Mouse (Mus musculus) heart, postnatal 36 days (tissue): ENCODE measurements around the gene Spin1. TPM values are rescaled to one million over a fixed set of nuclear protein-coding genes. Genes with fewer than 3 reads are reported as not detected.
A peak's percentile ranks its signal among the peaks of the same experiment; 100 is the strongest.
"Not testable (repeated sequence)": the region's sequence is repeated elsewhere in the genome, so short reads cannot be mapped to it uniquely, and the experiment has no call there.

Experiments used
- DNase-seq, 2 experiments: peaks; one replicate each; pipeline ENCODE4 v3.0.0; 2021 to 2022
- intact Hi-C: fragments of 180-260 bp; cut with DNase I; formaldehyde crosslinking; loops from one replicate; pipeline ENCODE4 v1.15.1; 2025
- total RNA-seq, 2 experiments: library from RNA; stranded (reverse); gene quantifications; 2 replicates each; pipeline ENCODE4 v1.2.3; 2021

Gene Spin1
- total RNA-seq, 2 experiments from 2014 or later: 32.6 TPM

DNA sequence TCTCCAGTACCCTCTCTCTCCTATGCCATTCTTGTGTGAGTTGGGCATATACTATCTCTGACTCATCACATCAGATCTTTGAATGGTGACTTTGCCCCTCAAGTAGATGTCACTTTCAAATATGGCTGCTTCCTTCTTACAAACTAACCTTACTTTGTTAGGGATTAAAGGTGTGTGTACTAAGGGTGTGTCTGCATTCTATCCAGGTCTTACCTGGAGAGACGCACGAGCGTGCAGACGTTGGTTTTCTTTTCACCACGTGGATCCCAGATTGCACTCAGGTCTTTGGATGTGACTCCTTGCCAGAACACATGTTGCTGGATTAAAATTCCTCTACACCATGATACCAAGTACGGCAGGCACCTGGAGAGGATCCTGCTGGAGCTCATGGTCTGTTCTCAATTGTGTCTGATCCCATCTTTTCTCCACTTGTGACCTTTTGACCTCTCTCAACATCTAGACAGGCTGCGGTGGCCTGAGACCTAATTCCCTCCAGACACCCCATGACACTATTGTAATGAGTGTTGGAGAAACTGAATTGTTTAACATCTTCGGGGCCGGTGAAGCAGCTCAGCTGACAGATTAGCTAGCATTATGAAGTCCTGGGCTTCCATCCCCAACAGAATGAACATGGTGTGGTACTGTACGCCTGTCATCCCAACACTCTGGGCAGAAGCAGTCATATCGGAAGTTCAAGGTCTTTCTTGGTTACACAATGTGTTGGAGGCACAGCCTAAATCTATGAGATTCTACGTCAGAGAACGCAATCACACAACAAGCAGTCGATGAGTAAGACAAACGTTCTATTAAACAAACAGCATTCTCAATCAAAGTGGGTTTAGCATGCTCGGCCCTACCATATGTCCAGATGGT, 6.1 kb upstream of the Spin1 start:
- intact Hi-C loops: no loop called here

DNA sequence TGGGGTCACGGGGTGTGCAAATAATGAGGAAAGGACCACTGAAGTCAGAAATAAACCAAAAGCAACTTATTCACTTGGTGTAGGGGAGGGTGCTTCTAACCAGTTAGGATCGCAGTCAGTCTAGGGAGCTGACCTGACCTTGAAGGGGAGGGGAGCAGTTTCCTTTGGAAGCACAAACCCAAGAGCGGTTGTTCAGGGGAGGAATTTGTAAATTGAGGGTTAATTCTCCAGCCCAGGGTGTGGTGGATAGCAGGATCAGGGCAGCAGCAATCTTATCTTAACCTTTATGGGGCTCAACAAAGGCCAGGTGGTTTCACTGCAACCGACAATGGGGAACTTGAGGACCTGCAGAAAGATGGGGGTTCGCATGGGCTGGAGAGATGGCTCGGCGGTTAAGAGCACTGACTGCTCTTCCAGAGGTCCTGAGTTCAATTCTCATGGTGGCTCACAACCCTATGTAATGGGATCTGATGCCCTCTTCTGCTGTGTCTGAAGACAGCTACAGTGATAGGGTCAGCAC, 5.4 kb upstream of the Spin1 start:
- DNase-seq: no peak
- intact Hi-C loops: no loop called here

More for the DNA sequence above, 6.1 kb upstream of the Spin1 start:
- DNase-seq: no peak

DNA sequence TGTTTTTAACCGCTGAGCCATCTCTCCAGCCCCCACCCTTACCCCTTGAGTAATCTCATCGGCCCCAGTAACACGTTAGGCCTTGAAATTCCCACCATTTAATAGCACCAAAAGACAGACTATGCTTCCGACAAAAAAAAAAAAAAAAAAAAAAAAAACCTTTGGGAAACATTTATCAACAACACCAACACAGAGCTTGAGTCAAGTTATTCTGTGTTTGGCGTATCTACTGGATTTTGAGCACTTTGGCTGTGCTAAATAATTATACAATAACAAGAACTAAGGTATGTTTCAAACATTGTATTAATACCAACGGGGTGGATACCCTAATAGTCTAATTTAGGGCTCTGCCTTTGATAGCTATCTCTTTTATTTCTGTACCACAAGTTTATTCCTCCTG, 4.0 kb upstream of the Spin1 start:
- DNase-seq: no peak

DNA sequence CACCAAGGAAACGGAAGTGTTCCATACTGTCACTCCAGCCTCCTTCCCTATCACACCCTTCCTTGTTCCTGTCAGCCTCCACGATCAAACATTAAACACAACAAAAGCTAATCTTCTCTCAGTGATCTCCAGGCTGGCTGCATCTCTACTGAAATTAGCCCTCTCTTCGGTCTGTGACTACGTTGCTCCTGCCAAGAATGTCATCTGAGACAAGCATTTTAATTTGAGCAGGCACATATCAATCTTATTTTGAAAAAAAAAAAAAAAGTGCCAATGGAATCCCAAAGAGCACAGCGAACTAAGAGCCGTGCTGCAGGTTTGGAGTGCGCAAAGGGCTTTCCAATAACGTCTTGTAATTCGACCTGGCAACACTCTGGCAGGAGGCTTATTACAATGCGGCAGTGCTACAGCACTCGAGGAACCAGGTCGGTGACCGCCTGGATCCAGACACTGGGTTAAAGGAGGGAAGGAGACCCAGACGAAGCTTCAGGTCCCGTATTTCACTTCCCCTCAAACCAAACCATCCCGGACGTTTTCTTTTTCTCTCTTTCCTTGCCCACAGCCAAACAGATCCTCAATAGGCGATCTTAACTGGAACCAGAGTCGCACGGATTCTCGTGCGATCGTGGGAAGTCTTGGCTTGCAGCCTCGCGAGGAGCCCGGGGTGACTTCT, 984 bp upstream of the Spin1 start:
- intact Hi-C loops: loop anchor here (5.0 kb wide), 2 partner anchors 147 to 318 kb away; no protein-coding TSS in a partner anchor
- peak in 1 of 2 experiments; percentile 36 for DNase-seq

More for the DNA sequence above, 4.0 kb upstream of the Spin1 start:
- intact Hi-C loops: no loop called here

DNA sequence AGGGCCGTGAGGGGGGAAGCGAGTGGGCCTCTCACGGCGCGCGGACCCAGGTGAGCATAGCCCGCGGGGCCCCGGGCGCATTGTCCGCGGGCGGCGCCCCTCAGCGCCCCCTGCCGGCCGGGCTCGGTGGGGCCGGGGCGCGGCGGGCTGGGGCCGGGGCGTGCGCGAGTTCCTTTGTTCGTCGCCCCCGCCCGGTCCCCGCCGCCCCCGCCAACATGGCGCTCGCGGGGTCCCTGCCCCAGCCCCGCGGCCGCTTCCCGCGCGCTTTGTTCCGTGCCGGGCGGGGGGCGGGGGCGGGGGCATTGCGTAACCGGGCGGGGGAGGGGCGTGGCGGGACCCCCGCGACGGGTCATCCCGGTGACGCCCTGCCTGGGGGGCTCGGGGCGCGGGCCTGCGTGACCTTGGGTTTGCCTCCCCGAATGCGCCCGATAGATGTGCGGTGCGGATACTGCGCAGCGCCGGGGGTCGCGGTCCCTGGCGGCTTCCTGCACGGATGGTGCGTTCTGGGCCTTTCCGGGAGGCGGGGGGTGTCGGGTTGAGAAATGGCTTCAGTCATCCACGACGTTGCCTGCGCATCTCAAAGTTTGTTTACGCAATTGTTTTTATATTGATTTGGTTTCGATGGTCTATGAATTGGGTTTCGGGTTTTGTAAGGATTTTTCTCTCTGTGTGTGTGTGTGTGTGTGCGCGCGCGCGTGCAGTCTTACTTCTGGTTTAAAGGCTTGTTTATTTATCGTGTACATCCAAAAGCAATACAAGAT, 516 bp downstream of the Spin1 start:
- DNase-seq: peak; percentile 65 to 76
- intact Hi-C loops: loop anchor here (5.0 kb wide), 2 partner anchors 149 to 316 kb away; no protein-coding TSS in a partner anchor

DNA sequence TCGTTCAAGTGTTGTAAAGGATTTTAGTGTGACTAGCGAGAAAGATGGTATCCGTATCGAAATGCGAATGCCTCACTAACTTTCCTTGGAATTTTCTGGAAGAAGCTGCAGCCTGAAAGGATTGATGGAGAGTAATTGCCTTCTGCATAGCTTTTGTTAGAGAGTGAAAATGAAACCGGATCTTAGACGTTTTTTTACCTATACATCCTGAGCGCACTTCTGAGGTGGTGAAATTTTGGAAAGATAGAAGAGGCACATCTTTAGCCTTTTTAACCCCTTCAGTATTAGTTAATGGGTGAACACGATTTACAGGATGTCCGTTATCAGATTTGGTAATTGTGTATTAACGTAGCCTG, 1.1 kb downstream of the Spin1 start:
- intact Hi-C loops: loop anchor here (2.0 to 5.0 kb wide), 3 partner anchors 69 to 316 kb away; partner anchors contain the start of gene Nxnl2
- no peak for DNase-seq

DNA sequence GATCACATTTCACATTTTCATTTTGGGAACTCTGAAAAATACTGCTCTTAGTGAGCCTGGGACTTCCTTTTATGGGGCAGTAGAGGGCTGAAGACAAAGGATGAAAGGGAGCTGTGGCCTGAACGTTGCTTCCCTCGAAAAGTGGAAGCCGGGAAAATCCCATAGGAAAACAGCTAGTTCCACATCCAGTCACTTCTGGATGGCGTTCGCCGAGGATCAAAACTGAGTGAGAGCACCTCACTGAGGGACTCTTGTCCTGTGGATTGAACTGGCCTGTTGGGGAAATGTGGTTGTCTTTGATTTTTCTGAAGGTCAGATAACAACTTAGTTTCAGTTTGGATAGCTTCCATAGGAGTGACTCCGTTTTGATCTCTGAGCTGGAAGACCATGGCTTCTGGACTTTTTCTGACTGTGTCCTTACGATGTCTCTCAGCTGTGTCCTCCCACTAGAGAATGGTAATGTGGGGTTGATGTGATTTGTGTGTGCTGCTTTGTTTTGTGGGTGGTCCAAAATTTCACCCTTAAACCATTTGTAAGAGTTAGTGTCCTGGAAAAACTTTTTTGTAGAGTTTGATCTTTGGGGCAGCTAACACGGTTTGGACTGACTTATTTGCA, 2.5 kb downstream of the Spin1 start:
- DNase-seq: peak in 1 of 2 experiments; percentile 30

DNA sequence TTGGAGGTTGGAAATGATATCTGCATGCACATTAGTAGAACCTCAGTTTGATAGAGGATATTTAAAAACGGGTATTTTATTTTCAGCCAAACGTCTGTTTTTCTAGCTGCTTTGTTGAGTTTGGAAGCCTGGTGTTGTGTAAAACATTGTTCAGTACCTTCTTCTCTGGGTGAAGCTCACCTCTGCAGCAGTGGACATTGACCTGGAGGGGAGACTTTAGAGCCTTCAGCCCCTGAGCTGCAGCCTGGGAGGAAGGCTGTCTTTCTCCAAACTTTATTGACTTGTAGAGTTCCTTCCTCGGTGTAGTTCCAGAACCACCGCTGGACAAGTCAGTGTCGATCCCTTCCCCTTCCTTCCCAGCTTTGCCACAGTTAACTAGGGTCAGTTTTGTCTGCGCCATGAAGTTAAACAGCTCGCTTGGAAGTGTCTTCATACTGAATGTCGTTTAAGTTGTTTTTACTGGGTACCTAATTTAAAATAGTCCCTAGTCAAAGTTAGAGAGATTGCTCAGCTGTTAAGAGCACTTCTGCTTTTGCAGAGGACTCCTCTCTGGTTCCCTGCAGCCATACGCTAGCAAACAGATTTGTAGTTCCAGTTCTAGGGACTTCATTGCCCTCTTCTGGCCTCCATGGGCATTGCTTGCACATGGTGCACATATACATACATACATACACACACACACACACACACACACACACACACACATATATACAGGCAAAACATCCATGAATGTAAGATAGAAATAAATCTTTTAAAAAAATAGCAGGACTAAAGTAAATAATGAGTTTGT, 3.4 kb downstream of the Spin1 start:
- intact Hi-C loops: loop anchor here (2.0 to 5.0 kb wide), 3 partner anchors 67 to 313 kb away; partner anchors contain the start of gene Nxnl2
- DNase-seq: no peak

More for the DNA sequence above, 2.5 kb downstream of the Spin1 start:
- intact Hi-C loops: loop anchor here (2.0 to 5.0 kb wide), 3 partner anchors 68 to 314 kb away; partner anchors contain the start of gene Nxnl2

DNA sequence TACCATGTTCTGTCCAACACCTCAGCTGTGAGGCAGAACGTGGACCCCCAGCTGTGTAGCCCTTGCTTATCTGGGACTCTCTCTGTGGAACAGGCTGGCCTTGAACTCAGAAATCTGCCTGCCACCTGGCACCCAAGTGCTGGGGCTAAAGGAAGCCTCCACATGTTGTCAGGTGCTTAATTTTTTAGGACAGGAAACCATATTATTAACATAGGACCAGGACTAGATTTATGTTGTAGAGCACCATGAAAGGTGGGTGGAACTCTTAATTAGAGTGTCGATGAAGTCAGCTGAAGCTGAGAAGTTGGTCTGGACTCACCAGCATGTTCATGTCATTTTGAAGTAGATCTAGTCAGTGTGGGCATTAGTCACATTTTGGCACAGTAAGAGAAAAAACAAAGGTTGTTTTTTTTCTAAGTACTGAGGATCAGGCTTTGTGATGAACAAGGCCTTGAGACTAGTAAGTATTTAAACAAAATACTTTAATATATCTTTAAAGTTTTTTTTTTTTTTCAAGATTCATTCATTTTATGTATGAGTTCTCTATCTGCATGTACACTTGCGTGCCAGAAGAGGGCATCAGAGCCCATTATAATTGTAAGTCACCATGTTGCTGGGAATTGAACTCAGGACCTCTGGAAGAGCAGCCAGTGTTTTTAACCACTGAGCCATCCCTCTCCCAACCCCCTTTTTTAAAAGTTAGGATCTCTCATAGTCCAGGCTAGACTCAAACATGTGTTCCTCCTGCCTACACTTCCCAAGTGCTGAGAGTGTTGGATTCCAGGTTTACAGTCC, 5.4 kb downstream of the Spin1 start:
- intact Hi-C loops: no loop called here

DNA sequence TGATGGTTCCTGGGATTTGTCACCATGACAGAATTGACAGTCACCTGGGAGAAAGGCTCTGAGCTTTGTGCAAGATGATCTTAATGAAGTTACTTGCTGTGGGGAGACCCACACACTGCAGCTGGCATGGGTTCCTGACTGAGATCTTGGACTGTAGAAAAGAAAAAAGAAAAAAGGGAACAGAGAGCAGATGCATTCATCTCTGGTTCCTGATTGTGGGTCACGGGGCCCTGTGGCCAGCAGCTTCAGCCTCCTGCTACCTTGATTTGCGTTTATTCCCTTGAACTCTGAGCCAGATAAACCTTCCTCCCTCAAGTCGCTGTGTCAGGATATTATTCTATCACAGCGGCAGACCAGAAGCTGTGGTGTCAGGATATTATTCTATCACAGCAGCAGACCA, 6.1 kb downstream of the Spin1 start:
- intact Hi-C loops: no loop called here
- DNase-seq: no peak

More for the DNA sequence above, 5.4 kb downstream of the Spin1 start:
- no peak for DNase-seq

DNA sequence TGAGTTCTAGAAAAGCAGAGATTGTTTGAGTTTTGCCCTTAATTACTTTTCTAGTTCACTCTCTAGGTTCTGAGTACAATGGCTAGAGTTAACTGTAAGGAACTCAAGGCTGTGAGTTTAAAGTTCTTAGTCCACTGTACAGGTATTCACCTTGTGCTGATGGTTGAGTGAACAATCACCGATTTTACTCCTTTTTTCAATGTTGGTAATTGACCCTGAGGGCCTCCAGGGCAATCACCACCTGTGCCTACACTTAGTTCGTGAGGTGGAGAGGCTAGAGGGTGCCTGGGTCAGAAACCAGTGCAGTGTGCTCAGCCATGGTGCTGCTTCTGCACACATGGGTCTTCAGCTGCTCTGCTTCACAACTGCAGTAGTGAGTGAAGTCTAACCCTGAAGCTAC, 8.8 kb downstream of the Spin1 start:
- intact Hi-C loops: no loop called here
- no peak for DNase-seq

DNA sequence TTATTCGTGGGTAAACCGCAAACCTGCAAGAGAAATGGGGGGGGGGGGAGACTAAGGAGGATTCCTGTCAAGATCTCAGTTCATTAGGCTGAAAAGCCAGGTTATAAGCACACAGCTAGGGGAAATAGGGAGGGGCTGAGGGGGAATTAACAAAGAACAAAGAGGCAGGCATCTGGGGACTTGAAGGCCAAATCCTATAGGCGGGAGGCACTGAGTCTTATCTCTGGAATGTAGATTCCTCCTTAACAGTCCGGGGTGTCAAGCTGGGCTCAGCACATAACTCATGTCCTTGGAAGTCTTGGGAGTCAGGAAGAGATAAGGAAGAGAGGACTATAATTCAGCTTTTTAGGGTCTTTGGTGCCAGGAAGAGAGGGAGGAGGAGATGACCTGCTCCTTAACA, 13.7 kb downstream of the Spin1 start:
- intact Hi-C loops, DNase-seq: not testable (repeated sequence)

DNA sequence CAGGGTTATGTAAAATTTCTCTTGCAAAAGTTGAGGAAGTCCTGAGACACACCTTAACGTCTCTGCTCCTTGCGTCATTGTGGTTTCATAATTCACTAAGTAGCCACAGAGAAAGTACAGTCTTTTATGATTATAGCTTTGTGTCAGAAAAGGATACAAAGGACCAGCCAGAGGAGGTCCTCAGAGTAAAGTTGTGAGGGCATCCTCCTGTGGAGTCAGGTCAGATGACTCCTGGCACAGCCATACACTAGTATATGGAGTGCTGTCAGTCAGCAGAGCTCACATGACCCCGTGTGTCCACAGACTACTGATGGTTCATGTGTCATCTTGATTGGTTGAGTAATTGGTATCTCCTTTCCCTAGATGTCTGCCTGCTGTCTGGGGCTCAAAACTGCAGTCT, 15.1 kb downstream of the Spin1 start:
- intact Hi-C loops: no loop called here

DNA sequence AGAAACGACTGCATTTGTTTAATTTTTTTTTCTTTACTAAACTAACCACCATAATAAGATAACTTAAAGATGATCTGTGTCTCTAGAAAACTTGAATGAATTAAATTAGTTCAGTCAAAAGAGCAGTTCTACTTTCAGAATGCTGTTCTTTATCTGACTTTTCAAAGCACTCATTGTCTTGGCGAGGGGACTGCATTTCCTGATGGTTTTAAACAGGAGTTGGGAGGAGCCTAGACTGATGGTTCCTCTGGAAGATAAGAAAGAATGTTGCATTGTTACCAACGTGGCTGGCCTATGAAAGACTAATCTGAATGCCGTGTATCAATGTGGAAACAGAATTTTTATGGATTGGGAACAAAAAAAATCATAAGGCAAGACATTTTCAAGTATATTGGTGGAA, 20.1 kb downstream of the Spin1 start:
- DNase-seq: no peak
- intact Hi-C loops: no loop called here

More for the DNA sequence above, 15.1 kb downstream of the Spin1 start:
- no peak for DNase-seq

DNA sequence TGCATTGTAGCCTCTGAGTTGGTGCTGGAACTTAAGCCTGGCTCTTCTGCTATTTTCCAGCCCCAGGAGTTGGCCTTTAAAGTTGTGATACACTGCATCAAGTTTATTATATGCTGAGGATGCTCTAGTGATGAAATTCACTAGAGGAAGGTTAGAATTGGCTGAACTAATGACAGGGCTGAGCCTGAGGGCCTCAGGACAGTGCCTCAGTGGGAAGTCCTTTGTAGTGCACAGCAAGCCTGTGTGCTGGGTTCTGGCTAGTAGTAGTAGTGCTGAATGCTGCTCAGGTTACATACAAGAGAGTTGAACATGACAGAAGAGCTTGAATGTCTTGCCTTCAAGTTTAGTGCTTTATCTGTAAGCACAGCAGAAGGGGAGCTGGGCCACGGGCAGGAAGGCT, 21.3 kb downstream of the Spin1 start:
- intact Hi-C loops: no loop called here

DNA sequence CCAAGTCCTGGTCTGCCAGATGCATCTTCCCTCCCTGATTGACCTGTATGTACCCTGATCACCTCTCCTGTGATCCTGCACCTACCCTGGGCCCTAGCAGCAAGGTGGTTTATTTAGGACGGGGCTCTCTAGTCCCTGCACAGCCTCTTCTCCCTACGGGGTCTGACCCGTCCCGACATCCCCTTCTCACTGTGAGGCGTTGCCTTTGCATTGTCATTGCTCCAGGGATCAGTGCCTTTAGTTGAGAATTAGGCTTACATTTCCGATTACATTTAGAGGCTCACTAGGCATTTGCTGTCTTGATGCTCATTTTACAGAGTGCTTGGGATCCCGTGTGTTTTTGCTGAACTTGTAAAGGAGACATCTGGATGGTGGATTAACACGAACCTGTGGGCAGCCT, 22.1 kb downstream of the Spin1 start:
- DNase-seq: no peak
- intact Hi-C loops: no loop called here

More for the DNA sequence above, 21.3 kb downstream of the Spin1 start:
- DNase-seq: no peak

DNA sequence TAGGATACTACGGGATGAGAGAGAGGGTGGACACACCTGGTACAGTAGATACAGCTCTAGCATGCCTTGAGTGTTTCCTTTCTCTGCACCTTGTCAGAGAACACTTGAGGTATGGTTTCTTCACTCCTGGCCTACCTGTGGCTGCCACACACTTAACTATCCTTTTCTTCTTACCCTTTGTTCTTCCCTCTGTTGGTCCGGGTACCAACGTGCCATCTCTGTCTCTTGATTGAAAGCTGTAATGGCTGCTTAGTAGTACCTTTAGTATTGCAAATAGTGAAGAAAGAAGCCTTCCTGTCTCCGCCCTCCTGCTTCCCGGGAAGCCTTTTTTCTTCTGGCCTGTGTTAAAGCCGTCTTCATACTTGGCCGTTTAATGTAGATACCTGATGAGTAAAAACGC, 24.7 kb downstream of the Spin1 start:
- no peak for DNase-seq
- intact Hi-C loops: no loop called here

DNA sequence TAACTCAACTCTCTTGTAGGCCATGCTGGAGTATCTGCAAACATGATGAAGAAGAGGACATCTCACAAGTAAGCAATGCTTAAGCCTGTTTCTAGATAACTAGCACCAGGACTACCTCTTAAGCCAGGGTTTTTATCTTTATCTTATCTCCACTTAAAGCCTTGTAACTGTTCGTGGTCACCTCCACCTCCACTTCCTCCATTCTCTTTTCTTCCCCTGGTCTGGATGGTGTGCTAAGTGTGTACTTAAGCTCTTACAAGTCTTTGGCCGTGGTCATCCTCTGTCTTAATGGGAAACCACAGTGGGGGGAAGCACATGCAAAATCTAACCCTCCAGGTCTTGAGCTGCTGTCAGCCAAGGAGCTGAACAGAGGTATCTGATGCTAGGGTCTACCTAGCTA, 27.2 kb downstream of the Spin1 start:
- DNase-seq: no peak
- intact Hi-C loops: no loop called here
